Mouse (Mus musculus): ENCODE data around the gene Camsap1.

GRCm38 (mm10) chr2:25978997-25979396 lies 4.1 kb downstream of the Camsap1 start:
- no peak for TF ChIP-seq CTCF (IDR thresholded peaks at IDR 0.05; ENCODE audit: low read depth, low read length)
- TF ChIP-seq POLR2A (IDR thresholded peaks at IDR 0.05; ENCODE audit: insufficient read depth, low read length) = no peak

All from ES-Bruce4 (cell line).